Mouse (Mus musculus) olfactory bulb, adult 2 months (tissue): ENCODE data around the gene Mycbp2. TPM values are rescaled to one million over a fixed set of nuclear protein-coding genes. Genes with fewer than 3 reads are reported as not detected.

Experiments
- H3K27ac ChIP-seq: fragments of 200-500 bp; 2 replicates; pipeline ENCODE4 v1.5.1; 2012; ENCODE audit warnings: low read depth, low read length; ENCODE audit not compliant: insufficient read depth
- H3K4me1 ChIP-seq: fragments of 200-500 bp; 2 replicates; pipeline ENCODE4 v1.6.1; 2012; ENCODE audit warnings: low read length; ENCODE audit not compliant: control insufficient read depth, insufficient read depth
- H3K4me3 ChIP-seq: fragments of 200-500 bp; 2 replicates; pipeline ENCODE4 v1.5.1; 2012; ENCODE audit warnings: mild to moderate bottlenecking, low read depth, low read length, moderate library complexity; ENCODE audit not compliant: insufficient read depth
- CTCF ChIP-seq: fragments of 200-500 bp; IDR thresholded peaks from 2 replicates; pipeline ENCODE4 v1.5.1; 2012; ENCODE audit warnings: low read depth, mild to moderate bottlenecking, low read length, moderate library complexity; ENCODE audit not compliant: insufficient read depth
- POLR2A ChIP-seq: fragments of 200-500 bp; IDR thresholded peaks from 2 replicates; pipeline ENCODE4 v1.6.1; 2012; ENCODE audit warnings: mild to moderate bottlenecking, low read depth, low read length, moderate library complexity; ENCODE audit not compliant: insufficient read depth
- WGBS: fragments of 180-500 bp; shearing (Covaris S2); methylation state at CpG from one replicate; pipeline ENCODE4 v1.1.7; 2018; 5-methylcytosine and 5-hydroxymethylcytosine counted together
- polyA plus RNA-seq: library from polyadenylated mRNA; stranded (reverse); fragments of >200 nt; gene quantifications from 2 replicates; pipeline ENCODE4 v1.2.4, GENCODE M21; 2012; ENCODE audit warnings: low replicate concordance; ENCODE audit not compliant: missing spikeins, insufficient read depth, insufficient read length

Mycbp2 gene
- polyA plus RNA-seq, 1 experiment, result 197 TPM

DNA sequence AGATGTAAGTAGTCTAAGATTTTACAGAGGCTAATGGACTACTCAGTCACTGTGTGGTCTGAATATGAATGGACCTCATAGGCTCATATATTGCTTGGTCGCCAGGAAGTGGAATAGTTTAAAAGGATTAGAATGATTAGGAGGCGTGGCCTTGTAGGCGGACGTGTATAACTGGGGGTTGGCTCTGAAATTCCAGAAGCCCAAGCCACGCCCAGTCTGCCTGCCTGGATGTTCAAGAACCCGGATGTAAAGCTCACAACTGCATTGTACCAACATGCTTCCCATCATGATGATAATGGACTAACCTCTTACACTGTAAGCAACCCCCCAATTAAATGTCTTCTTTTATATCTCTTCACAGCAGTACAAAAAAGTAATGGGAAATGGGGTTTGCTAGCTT lies 220.9 kb downstream of the Mycbp2 start:
- 79% methylated on average over 6 of the region's 6 CpGs for WGBS
- H3K4me3 ChIP-seq, result no peak overlapping the region
- H3K27ac ChIP-seq, result no peak overlapping the region
- TF ChIP-seq POLR2A, result no peak
- H3K4me1 ChIP-seq, result no peaks in the 10 kb centered on the region

DNA sequence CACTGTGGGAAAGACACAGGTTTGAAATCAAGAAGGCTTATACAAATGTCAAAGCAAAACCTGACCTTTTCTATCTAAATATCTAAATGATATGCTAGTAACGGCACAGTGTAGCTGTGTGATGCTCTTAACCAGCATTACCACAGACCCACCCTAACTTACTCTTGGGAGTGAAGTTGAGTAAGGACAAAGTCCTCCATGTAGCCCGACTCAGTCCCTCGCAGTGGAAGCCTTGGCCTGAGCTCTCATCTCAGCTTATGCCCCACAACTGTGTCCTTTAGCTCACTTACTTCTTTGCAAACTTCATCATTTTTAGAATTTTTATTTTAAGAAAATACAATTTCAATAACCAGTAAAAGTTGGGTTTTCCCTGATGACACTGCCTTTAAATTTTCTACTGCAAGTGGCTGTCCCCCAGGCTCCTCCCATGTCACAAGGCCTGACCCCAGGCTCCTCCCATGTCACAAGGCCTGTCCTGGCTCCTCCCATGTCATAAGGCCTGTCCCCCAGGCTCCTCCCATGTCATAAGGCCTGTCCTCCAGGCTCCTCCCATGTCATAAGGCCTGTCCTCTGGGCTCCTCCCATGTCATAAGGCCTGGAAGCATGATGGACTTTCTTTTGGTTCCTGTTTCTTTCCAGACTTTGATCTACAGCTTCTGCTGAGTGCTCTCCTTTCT lies 231.5 kb downstream of the Mycbp2 start:
- 95% methylated on average over 3 of the region's 3 CpGs for WGBS
- TF ChIP-seq POLR2A, result no peak
- Histone ChIP-seq H3K4me3 (no peak overlapping the region), H3K4me1 (no peaks in the 10 kb centered on the region), H3K27ac (no peak overlapping the region)

DNA sequence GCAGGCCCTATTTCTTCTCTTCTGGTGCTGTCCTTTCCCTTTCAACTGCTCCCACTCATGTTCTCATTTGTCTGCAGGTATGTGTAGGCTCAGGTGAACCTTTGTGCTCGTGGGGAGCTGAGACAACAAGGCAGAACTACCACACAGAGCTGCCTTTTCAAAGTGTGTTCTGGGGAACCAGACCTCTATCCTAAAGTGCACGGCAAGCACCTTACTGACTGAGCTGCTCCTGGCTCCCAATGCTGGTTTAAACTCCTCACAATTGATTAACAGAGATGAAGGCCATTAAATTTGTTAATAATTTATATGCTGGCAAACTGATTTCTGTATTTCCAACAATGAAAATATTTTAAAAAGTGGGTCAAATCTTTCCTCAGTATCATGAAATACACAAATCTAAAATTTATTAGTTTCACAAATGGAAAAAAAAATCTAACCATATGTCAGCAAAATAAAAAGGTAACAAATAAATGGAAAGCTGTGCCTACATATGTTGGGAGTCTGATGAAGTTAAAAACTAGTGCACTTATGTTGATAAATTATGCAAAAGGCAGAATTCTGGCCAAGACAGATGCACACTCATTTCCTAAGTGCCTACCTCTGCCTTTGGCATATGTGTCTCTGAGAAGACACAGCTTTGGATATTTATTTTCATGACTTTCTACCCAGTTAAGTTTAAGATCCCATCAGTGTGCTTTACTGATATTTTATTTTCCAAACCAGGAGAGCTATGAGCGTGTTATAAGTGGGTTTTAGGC lies 233.8 kb downstream of the Mycbp2 start:
- 88% methylated on average over 3 of the region's 3 CpGs for WGBS

DNA sequence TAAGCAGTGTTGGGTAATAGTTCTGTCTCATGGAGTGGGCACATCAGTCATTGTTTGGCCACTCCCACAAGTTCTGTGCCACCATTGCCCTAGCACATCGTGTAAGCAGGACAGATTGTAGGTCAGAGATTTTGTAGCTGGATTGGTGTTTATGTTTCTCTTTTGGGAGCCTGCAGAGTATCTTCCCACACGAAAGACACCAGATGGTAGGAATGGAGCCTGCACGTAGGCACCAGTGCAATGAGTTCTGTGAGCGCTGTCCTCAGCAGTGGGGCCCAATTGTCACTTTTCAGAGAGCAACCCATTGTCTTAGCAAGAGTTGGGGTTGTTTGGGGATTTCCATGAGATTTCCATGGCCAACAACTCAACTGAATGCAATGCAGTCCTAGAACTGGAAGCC lies 236.6 kb downstream of the Mycbp2 start:
- H3K27ac ChIP-seq, result no peak overlapping the region
- no peaks in the 10 kb centered on the region for H3K4me1 ChIP-seq
- 87% methylated on average over 4 of the region's 4 CpGs for WGBS
- no peak overlapping the region for H3K4me3 ChIP-seq
- TF ChIP-seq CTCF (no peak), POLR2A (no peak)

More for the DNA sequence above, 233.8 kb downstream of the Mycbp2 start:
- H3K27ac ChIP-seq, result no peak overlapping the region
- no peak for TF ChIP-seq CTCF
- no peak for TF ChIP-seq POLR2A
- no peak overlapping the region for H3K4me3 ChIP-seq
- no peaks in the 10 kb centered on the region for H3K4me1 ChIP-seq

DNA sequence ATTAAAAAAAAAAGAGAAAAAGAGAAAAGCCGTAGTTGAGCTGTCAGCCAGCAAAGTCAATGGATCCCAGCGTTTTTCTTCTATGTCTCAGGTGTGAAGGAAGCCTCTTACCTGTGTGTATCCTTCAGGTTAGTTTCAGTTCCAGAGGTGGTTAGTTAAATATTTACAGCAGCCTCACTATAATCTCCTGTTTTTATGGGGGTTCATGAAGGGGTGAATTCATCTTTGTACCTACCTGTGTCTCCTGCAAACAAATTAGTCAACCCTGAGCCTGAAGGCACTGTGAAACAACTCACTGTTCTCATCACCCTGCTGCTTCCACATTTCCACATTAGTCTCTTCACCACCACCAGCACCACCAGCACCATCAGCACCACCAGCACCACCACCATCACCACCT lies 240.3 kb downstream of the Mycbp2 start:
- Histone ChIP-seq H3K4me1 (no peaks in the 10 kb centered on the region), H3K27ac (no peak overlapping the region), H3K4me3 (no peak overlapping the region)
- TF ChIP-seq CTCF (no peak), POLR2A (no peak)
- WGBS, result 87% methylated on average over 2 of the region's 2 CpGs

DNA sequence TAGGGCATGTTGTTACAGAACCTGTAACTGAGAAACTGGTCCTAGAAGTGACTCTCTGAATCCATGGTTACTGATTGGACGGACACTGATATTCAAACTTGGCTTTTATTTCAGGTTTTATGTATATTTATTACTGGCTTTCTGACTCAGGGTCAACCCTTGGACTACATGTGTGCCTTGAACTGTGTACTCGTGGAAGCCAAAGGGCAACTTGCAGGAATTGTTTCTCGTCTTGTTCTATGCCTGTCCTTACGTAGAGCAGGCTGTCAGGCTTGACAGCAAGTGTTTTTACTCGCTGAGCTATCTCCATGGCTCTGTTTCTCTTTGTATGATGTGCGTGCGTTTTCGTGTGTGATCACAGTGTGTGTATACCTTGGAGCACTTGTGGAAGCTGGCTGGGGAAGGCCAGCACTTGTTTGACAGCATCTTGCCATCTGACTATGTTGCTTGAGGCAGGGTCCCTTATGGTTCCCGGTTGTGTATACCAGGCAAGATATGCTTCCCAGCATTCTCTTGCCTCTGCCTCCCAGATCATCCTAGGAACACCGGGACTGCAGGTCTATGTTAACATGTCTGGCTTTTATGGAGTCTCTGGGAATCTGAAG lies 243.8 kb downstream of the Mycbp2 start:
- 88% methylated on average over 10 of the region's 10 CpGs for WGBS
- Histone ChIP-seq H3K27ac (no peak overlapping the region), H3K4me1 (no peaks in the 10 kb centered on the region), H3K4me3 (no peak overlapping the region)
- no peak for TF ChIP-seq CTCF
- no peak for TF ChIP-seq POLR2A

DNA sequence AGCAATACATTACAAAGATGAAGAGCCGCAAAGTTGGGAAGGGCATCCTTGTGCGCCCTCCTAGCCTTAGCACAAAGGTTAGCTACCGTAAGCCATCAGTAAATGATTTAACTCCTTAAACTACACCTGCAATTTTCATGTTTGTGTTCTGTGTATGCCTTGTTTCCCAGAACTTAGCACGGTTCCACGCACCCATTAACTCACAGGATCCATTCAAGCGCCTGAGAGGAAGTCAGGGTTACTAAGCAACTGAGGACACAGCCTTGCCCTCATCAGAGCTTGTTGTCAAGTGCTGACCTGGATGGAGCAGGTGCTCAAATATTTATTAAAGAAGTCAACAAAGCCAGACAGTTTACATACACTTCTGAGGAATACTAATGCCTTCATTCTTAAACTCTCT lies 244.4 kb downstream of the Mycbp2 start:
- no peak overlapping the region for H3K27ac ChIP-seq
- no peak overlapping the region for H3K4me3 ChIP-seq
- H3K4me1 ChIP-seq, result no peaks in the 10 kb centered on the region
- WGBS, result 75% methylated on average over 6 of the region's 6 CpGs
- no peak for TF ChIP-seq CTCF
- TF ChIP-seq POLR2A, result no peak

DNA sequence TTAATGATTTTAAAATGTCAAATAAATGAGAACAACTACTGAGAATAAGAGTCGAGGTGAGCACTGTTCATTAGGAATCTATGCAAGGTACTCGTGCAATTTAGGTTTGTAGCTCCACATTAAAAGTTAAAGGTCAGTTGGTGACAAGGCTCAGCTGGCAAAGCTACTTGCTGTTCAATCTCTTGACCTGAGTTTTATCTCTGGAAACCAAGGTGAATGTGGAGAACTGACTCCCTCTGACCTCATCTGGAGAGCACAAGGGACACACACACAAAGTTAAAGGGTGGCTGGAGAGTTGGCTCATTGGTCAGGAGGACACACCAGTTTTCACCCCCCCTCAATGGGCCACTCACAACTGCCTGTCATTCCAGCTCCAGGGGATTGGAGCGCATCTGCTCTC lies 245.4 kb downstream of the Mycbp2 start:
- WGBS, result 90% methylated on average over 3 of the region's 3 CpGs
- Histone ChIP-seq H3K4me3 (no peak overlapping the region), H3K27ac (no peak overlapping the region), H3K4me1 (peaks cover 2% of the 10 kb centered on the region; the same call in 1 of the 2 replicates)
- TF ChIP-seq POLR2A (no peak), CTCF (no peak)

DNA sequence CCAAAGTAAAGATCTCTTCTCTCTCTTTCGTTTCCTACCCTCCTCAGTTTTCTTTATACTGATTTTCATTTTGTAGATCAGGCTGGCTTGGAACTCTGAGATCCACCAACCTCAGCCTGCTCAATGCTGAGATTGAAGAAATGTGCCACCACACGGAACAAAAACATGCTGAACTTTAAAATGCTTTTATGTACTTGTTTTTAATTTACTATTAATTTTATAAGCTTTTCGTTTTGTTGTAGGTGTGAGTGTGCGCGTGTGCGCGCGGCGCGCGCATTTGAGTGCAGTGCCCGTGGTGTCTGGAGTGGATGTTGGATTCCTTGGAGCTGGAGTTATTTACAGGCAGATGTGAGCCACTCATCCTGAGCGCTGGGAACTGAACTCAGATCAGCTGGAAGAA lies 246.3 kb downstream of the Mycbp2 start:
- Histone ChIP-seq H3K4me1 (peaks cover 3% of the 10 kb centered on the region), H3K27ac (no peak overlapping the region), H3K4me3 (no peak overlapping the region)
- 81% methylated on average over 13 of the region's 13 CpGs for WGBS
- TF ChIP-seq CTCF (no peak), POLR2A (no peak)
